Mouse (Mus musculus) hematopoietic stem cell, adult 5-6 weeks (primary cell): ENCODE measurements around the gene Tnfsf11. TPM values are rescaled to one million over a fixed set of nuclear protein-coding genes. Genes with fewer than 3 reads are reported as not detected.

Source experiments
- ATAC-seq, 2 experiments: fragments of 125-278 bp in 1 of 2; replicated peaks in 1 of 2; 2 replicates each; pipeline ENCODE4 v1.8.0; 2016 to 2017; ENCODE audit warnings: inconsistent platforms in 2 of 2, mild to moderate bottlenecking in 2 of 2, moderate number of reproducible peaks in 2 of 2, low read depth in 1 of 2, moderate TSS enrichment in 1 of 2; ENCODE audit not compliant: low FRiP score in 2 of 2, poor library complexity in 2 of 2, severe bottlenecking in 2 of 2, insufficient read depth in 1 of 2, low TSS enrichment in 1 of 2
- total RNA-seq: library from RNA; stranded (forward); fragments of 172-1452, 232-1000 nt; gene quantifications from 2 replicates; pipeline ENCODE4 v1.2.3, GENCODE M21; 2017

Gene Tnfsf11
- total RNA-seq = 2.3 and 3.8 TPM in 2 replicates

GRCm38 (mm10) chr14:78307286-78308237 is at the start of gene Tnfsf11:
Gene Tnfsf11 (minus strand): TSS chr14:78308043.
- peak; percentile 31 to 38; a peak in 2 of 4 replicates for ATAC-seq

DNA sequence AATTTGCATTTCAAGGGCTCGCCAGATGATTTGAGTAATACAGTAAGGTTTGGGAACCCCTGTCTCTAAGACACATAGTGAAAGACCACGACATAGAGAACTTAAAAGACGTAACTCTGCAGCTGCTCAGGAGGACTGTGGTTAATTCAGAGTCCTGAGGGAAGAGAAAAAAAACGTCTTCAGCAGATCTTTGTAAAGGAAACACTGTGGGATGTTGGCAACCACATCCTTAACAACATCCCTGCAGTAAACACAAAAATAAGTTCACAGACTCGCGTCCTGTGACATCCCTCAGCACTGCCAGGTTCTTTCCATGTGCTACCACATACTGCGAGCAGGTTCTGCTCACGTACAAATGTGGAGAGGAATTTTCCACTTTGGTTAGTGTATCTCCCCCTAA is 48.9 kb upstream of the Tnfsf11 start:
- ATAC-seq = peak; percentile 60 to 78

DNA sequence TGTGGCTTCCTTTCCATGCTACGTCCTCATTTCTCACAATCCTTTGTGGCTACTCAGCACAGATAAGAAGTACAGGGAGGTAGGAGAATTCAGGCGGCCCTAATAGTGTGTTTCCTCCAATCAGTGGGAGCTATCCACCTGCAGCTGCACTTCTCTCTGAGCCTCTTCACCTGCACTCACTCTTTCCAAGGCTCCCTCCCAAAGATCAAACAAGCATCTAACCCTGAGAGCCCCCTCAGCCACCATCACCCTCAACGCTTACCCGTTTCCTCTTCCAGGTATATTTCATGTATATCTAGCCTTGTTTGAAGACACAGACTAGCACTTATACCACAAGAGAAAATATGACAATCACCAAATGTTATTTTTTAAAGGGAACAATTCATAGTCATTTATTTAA is 47.5 kb upstream of the Tnfsf11 start:
- no peak for ATAC-seq

DNA sequence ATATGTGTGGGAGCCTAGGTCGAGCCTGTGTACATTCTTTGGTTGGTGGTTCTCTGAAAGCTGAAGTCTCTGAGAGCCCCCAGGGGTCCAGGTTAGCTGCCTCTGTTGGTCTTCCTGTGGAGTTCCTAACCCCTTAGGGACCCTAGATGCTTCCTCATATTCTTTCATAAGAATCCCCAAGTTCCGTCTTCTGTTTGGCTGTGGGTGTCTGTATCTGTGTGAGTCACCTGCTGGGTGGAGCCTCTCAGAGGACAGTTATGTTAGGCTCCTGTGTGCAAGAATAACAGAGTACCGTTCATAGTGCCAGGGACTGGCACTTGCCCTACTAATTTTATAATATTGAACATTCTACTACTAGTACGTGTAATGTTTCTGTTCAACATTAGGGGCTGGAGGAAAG is 45.0 kb upstream of the Tnfsf11 start:
- ATAC-seq = no peak

GRCm38 (mm10) chr14:78351544-78351943 is 43.7 kb upstream of the Tnfsf11 start:
- no peak for ATAC-seq

DNA sequence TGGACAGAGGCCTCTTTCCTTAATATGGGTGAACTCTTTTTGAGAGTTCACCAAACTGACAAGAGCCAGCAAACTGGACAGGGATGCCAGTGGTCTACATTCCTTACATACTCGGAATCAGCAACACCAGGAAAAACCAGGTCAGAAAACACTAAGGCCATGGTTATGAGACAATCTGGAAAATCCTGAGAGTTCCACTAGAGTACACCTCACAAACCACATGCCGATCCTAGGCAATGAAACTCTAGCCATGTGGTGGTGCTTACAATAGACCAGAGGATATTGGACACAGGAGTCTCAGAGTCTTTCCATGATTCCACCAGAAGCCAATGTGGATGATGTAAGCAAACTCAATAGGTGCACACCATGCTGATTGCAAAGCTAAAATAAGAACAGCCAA is 39.9 kb upstream of the Tnfsf11 start:
- no peak for ATAC-seq

DNA sequence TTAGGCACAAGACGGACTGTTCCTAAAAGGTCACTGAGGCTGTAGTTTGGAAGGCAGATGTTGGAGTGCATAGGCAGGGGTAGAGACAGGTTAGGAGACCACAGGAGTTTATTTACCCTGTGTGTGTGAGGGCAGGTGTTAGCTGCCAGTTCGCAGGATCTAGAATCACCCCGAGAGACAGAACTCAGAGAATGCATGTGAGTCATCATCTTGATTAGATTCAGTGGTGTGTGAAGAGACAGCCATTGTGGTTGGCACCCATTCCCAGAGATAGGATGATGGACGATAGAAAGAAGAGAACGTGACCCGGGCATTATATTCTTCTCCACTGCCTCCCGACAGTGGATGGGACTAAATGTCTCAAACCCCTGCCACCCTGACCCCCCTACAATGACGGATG is 35.2 kb upstream of the Tnfsf11 start:
- ATAC-seq = no peak

- no peak for ATAC-seq
These were observed 34.3 kb upstream of the Tnfsf11 start for GRCm38 (mm10) chr14:78342146-78342545.

GRCm38 (mm10) chr14:78333341-78333740 is 25.5 kb upstream of the Tnfsf11 start:
- ATAC-seq = no peak

GRCm38 (mm10) chr14:78331368-78331767 is 23.5 kb upstream of the Tnfsf11 start:
- no peak for ATAC-seq

GRCm38 (mm10) chr14:78330576-78331300 is 22.9 kb upstream of the Tnfsf11 start:
- peak; percentile 90 to 92 for ATAC-seq

DNA sequence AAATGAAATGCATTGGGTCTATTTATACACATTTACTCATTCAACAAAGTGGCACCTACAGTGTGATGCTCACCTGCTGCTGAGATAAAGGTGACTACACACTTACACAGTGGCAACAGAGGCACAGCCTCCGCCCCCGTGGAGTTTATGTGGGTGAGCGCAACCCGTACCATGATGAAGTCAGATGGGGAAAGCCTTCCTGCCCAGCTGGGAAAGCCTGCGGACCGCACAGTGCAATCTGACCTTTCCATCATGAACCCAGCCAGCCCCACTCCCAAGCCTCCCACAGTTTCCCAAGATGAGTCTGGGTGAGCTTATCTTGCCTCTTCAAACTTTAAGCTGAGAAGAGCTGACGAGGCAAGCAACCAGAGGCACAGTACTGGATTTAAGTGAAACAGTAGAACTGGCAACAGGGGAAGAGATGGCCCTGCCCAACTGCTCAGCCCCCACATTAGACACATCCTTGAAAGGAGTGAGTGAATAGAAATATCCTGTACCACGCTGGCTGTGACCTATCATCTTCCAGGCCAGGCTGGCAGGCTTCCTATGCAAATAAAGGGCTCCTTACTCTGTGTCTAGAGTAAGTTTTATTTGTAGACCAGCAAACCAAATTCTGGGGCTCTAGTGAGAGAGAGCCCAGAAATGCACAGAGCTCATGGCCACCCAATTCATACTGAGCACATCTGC is 22.1 kb upstream of the Tnfsf11 start:
- no peak for ATAC-seq

DNA sequence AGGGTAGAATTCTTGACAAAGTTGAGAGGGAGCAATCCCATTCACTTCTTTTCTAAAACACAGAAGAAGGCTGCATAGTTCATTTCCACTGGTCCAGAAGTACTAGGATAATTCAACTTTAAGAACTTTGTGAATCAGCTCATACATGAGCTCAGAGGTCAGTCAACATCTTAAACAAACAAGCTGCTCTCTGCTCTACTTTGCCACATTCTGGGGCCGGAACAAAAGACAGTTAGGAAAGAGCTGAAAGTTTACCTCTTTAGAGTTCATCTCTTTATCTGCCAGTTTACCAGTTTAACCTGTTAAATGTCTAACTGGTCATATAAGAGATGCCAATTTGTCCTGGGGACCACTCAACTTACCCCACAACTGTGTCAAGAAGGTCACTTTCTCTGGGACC is 15.5 kb upstream of the Tnfsf11 start:
- no peak for ATAC-seq

DNA sequence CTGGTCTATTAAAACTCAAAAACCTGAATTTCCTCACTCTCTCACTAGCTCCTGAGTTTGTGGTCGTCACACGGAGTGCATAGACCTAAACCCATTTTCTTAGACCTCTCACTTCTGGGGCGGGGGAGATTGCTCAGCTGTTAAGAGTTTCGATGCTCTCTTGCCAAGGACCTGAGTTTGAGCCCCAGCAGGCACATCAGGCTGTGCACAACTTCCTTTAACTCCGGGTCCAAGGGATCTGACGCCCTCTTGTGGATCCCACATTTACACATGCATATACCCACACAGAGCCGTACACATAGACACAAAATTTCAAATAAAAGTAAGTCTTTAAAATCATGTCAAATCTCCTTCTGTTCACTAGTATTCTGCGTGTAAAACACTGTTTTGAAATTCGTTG is 15.1 kb upstream of the Tnfsf11 start:
- no peak for ATAC-seq

DNA sequence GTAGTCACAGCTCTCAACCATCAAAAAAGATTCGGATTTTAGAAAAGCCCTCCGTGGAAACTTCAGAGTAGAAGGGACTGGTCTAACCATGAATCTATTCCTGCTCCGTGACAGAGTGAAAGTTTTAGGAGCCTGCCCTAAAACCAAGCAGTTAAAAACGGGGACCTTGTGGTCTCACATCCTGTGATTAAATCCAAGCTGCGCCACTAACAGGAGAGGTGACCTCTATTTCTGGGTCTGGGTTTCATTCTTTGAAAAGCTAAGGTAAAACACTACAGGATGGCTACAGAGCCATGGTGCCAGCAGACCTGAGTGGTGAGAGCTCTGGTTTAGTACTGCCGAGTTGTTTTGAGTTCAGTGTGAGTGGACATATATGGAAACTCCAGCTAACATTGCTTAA is 12.4 kb upstream of the Tnfsf11 start:
- ATAC-seq = no peak

DNA sequence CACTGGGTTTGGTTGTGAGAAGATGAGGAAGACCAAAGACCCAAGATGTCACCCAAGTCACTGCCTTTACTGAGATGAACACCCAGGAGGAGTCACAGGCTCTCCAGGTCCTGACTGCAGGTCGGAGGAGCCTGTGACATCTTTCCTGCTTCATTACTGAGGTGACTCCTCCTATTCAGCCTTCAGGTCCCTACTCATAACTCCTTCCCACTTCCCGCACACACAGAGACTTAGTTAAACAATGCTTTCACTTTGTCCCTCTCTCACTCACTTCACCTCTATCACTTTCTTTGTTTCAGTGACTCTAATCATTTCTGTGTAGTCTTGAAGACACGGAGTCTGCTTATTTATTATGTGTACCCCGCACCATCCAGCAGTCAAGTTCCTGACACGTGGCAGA is 11.7 kb upstream of the Tnfsf11 start:
- ATAC-seq = no peak

DNA sequence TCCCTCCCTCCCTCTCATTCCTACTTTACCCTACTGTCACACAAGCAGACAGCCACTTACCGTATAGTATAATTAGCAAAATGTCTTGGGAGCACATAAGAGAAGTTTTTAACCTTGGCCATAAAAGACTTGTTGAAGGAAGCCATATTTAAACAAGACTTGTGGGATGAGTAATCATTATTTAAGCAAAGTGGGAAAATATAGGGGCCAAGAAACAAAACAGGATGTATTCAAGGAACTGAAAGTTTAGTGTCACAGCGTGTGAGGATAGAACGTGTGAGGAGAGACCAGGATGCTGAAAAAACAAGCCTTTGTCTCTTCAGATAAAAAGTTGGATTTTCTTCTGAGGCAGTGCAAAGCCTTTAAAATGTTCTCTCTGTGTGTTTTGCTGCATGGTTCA is 11.2 kb upstream of the Tnfsf11 start:
- ATAC-seq = no peak

DNA sequence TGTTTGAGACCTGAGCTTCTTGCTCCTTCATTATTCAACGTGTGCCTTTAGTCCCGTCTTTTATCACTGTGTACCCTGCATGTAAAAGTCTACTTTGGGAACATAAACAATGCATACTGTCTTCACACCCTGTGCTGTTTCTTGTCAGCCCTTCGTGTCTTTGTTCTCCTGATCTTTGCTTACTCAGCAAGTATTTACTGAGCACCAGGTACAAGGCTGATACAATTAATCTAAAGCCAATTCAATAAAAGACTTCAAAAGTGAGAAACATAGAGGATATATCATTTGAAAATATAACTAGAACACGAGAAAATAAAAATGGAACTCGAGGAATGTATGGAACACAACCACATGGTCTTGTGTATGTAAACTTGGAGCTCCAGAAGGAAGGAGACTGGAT is 9.8 kb upstream of the Tnfsf11 start:
- ATAC-seq = no peak
